Mouse (Mus musculus) CH12.LX (cell line): ENCODE results near the gene Tnfsf4.

Experiments used
- CTCF ChIP-seq, 2 experiments: IDR thresholded peaks in 1 of 2; conservative IDR thresholded peaks in 1 of 2; 2 replicates each; pipeline ENCODE4 v1.5.1; 2011 to 2012; ENCODE audit warnings: low read depth in 2 of 2, low read length in 2 of 2, improper control_type of control experiment in 1 of 2, inconsistent platforms in 1 of 2, mild to moderate bottlenecking in 1 of 2, moderate library complexity in 1 of 2
- E2F4 ChIP-seq: IDR thresholded peaks from 2 replicates; pipeline ENCODE4 v1.6.1; 2011; ENCODE audit warnings: low read depth, low read length, improper control_type of control experiment; ENCODE audit not compliant: insufficient replicate concordance
- KAT2A ChIP-seq: IDR thresholded peaks from 2 replicates; pipeline ENCODE4 v1.6.1; 2012; ENCODE audit warnings: low read length, improper control_type of control experiment, inconsistent platforms; ENCODE audit not compliant: insufficient replicate concordance
- MAFK ChIP-seq: IDR thresholded peaks from 2 replicates; pipeline ENCODE4 v1.6.1; 2011; ENCODE audit warnings: low read length, improper control_type of control experiment; ENCODE audit not compliant: insufficient replicate concordance
- MYC ChIP-seq: IDR thresholded peaks from 2 replicates; pipeline ENCODE4 v1.6.1; 2011; ENCODE audit warnings: low read depth, mild to moderate bottlenecking, improper control_type of control experiment, low read length
- POLR2AphosphoS2 ChIP-seq: IDR thresholded peaks from 2 replicates; pipeline ENCODE4 v1.6.1; 2011; ENCODE audit warnings: low read depth, low read length, improper control_type of control experiment
- ZC3H11A ChIP-seq: IDR thresholded peaks from 2 replicates; pipeline ENCODE4 v1.6.1; 2012; ENCODE audit warnings: low read depth, mild to moderate bottlenecking, inconsistent platforms, low read length, improper control_type of control experiment
- ZKSCAN1 ChIP-seq: IDR thresholded peaks from 2 replicates; pipeline ENCODE4 v1.6.1; 2012; ENCODE audit warnings: low read depth, inconsistent platforms, low read length, improper control_type of control experiment, borderline replicate concordance

DNA sequence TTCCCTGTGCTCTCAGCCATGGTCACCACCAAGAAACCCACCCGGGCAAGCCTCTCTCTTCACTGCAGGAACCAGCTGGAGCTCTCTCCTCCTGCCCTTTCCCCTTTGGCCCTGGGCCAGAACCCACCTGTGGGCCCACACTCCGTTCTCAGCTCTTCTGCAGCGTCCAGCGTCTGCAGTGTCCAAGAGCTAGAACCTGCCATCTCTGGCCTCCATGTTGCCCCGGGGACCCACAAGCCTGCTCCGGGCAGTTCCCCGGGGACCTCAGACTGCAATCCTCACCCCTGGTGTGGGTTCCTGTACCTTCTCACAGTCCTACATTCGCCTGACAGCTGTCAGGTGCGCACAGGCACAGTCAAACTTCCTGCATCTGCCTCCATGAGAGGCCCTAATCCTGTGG, 25.4 kb downstream of the Tnfsf4 start:
- TF ChIP-seq POLR2AphosphoS2 (no peak), E2F4 (no peak), ZKSCAN1 (no peak), KAT2A (no peak), CTCF (conservative IDR thresholded peaks at IDR 0.05 in 1 of 2, IDR thresholded peaks at IDR 0.05 in 1 of 2; ENCODE audit: low read depth in 2 of 2, low read length in 2 of 2) (no peak), ZC3H11A (no peak), MYC (no peak), MAFK (no peak)
